Mouse (Mus musculus): Measurements from ENCODE around the gene Knstrn. TPM values are rescaled to one million over a fixed set of nuclear protein-coding genes. Genes with fewer than 3 reads are reported as not detected.

Knstrn gene
- polyA plus RNA-seq, 1 experiment from 2014 or later: 84.2 TPM

DNA sequence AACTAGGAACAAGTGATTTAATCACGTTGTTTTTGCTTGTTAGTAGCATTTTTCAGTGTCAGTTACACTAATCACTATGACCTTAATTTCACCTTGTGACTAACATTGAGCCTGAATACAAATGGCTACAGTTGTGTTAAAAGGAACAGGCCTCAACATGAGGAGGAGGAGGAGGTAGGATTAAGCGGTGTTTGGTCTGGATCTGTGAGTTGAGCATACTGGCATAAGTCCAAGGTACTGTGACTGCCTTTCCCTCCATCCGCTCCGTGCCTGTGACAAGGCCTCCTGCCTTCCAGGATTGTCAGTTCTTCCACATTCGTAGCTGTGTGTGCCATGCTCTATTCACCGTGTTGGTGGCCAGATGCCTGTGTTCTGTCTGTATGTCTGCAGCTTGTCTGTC lies 21.3 kb downstream of the Knstrn start:
- H3K36me3 ChIP-seq (ENCODE audit: control insufficient read depth, insufficient read depth, low read length): peaks cover 42% of the 10 kb centered on the region
- H3K27ac ChIP-seq (ENCODE audit: low read depth, low read length): no peak overlapping the region; the same call in 1 of the 2 replicates
- no peaks in the 10 kb centered on the region for H3K9me3 ChIP-seq (replicated peaks; ENCODE audit: control insufficient read depth, low read length)
- ATAC-seq: no peak
- no peaks in the 10 kb centered on the region for H3K27me3 ChIP-seq (replicated peaks; ENCODE audit: control insufficient read depth, insufficient read depth, low read length)
- H3K4me2 ChIP-seq (ENCODE audit: low read length): no peak overlapping the region
- no peaks in the 10 kb centered on the region for H3K4me1 ChIP-seq (ENCODE audit: control insufficient read depth, insufficient read depth, low read length)
- H3K9ac ChIP-seq (ENCODE audit: low read length): no peak overlapping the region
- no peak overlapping the region for H3K4me3 ChIP-seq (ENCODE audit: low read depth, low read length)
- WGBS: 66% methylated on average over 6 of the region's 6 CpGs
- DNase-seq (ENCODE audit: low spot score): peak; percentile 22

DNA sequence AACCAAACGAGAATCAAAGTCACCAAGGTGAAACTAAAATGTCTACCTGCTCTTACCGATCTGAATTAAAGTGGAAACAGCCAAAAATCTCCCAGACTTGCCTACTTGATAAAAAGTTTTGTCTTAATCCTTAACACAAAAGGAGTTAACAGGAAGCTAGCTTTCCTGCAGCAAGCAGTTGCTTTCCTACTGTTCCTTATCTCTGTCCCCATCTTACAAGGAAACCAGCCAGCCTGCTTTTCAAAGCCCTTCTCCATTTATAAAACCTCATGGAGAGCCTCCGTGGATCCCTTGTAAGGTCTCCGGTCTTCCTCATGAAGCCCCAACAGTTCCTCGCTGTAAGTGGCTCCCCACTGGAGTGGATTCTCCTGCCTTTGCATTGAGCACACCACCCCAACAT lies 24.5 kb downstream of the Knstrn start:
- no peak overlapping the region for H3K9ac ChIP-seq (ENCODE audit: low read length)
- WGBS: 41% methylated on average over 5 of the region's 5 CpGs
- H3K9me3 ChIP-seq (replicated peaks; ENCODE audit: control insufficient read depth, low read length): no peaks in the 10 kb centered on the region
- peaks cover 19% of the 10 kb centered on the region for H3K36me3 ChIP-seq (ENCODE audit: control insufficient read depth, insufficient read depth, low read length)
- no peaks in the 10 kb centered on the region for H3K4me1 ChIP-seq (ENCODE audit: control insufficient read depth, insufficient read depth, low read length)
- H3K27ac ChIP-seq (ENCODE audit: low read depth, low read length): no peak overlapping the region
- H3K4me3 ChIP-seq (ENCODE audit: low read depth, low read length): no peak overlapping the region
- no peak for ATAC-seq
- no peaks in the 10 kb centered on the region for H3K27me3 ChIP-seq (replicated peaks; ENCODE audit: control insufficient read depth, insufficient read depth, low read length)
- no peak overlapping the region for H3K4me2 ChIP-seq (ENCODE audit: low read length)
- no peak for DNase-seq (ENCODE audit: low spot score)

DNA sequence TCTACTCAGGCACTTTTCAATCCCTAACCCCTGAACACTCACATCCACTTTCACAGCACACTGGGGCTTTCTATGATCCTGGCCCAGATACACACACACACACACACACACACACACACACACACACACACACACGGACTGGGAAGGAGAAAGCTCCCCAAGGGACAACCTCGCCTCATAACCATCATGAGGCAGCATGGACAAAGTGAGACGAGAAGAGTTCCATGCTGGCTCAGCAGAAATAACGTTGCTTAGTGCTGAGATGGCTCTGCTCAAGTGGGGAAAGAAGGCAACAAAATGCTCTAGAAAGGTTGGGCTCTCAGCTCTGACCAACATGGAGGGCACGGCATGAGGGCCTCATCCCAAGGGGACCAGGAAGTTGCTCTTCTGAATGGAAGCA lies 27.4 kb downstream of the Knstrn start:
- H3K4me1 ChIP-seq (ENCODE audit: control insufficient read depth, insufficient read depth, low read length): no peaks in the 10 kb centered on the region
- ATAC-seq (no peak), DNase-seq (ENCODE audit: low spot score) (no peak)
- H3K9me3 ChIP-seq (replicated peaks; ENCODE audit: control insufficient read depth, low read length): no peaks in the 10 kb centered on the region
- H3K27me3 ChIP-seq (replicated peaks; ENCODE audit: control insufficient read depth, insufficient read depth, low read length): no peaks in the 10 kb centered on the region
- 78% methylated on average over 5 of the region's 5 CpGs for WGBS
- no peak overlapping the region for H3K4me3 ChIP-seq (ENCODE audit: low read depth, low read length)
- H3K27ac ChIP-seq (ENCODE audit: low read depth, low read length): no peak overlapping the region
- no peak overlapping the region for H3K9ac ChIP-seq (ENCODE audit: low read length)
- H3K4me2 ChIP-seq (ENCODE audit: low read length): no peak overlapping the region
- H3K36me3 ChIP-seq (ENCODE audit: control insufficient read depth, insufficient read depth, low read length): no peaks in the 10 kb centered on the region

DNA sequence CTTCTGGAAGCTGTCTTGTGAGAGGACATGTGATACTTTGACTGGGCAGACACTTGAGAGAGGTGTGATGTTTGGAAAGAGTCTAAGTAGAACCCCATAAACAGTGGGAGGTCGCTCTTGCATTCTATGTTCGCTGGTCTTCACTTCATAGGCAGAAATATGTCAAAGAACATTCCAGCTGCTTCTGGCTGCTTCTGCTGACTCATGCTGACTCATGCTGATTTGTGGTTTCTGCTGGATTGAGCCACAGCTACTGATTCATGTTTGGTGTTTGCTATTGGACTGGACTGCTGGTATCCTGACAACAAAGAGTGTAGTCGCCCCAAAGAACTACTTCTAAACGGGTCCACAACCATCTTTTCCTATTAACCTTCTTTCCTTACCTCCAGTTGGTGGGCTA lies 28.0 kb downstream of the Knstrn start:
- Histone ChIP-seq H3K4me2 (ENCODE audit: low read length) (no peak overlapping the region), H3K4me3 (ENCODE audit: low read depth, low read length) (no peak overlapping the region), H3K4me1 (ENCODE audit: control insufficient read depth, insufficient read depth, low read length) (no peaks in the 10 kb centered on the region), H3K27ac (ENCODE audit: low read depth, low read length) (no peak overlapping the region), H3K36me3 (ENCODE audit: control insufficient read depth, insufficient read depth, low read length) (no peaks in the 10 kb centered on the region), H3K9ac (ENCODE audit: low read length) (no peak overlapping the region), H3K9me3 (replicated peaks; ENCODE audit: control insufficient read depth, low read length) (no peaks in the 10 kb centered on the region), H3K27me3 (replicated peaks; ENCODE audit: control insufficient read depth, insufficient read depth, low read length) (no peaks in the 10 kb centered on the region)
- no peak for DNase-seq (ENCODE audit: low spot score)
- ATAC-seq: no peak
- 88% methylated on average over 4 of the region's 4 CpGs for WGBS

DNA sequence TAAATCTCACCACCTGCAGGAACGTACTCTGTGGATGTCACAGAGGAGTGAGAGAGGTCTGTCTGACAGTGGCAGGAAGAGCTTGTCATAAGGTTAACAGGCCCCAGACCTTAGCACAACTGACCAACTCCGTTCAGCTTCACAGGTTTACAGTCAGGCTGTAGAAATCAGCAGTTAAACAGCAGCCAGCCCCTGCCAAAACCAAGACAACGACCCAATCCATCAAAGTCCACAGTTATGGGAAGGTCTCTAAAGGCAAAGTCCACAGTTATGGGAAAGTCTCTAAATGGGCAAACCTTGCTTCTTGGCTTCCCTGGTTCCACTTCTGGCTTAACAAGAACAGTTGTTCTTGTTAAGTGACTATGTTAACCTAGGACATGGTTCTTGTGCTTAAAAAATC lies 30.6 kb downstream of the Knstrn start:
- H3K27ac ChIP-seq (ENCODE audit: low read depth, low read length): no peak overlapping the region
- no peak for DNase-seq (ENCODE audit: low spot score)
- no peaks in the 10 kb centered on the region for H3K36me3 ChIP-seq (ENCODE audit: control insufficient read depth, insufficient read depth, low read length)
- no peaks in the 10 kb centered on the region for H3K27me3 ChIP-seq (replicated peaks; ENCODE audit: control insufficient read depth, insufficient read depth, low read length)
- H3K4me1 ChIP-seq (ENCODE audit: control insufficient read depth, insufficient read depth, low read length): no peaks in the 10 kb centered on the region
- H3K9me3 ChIP-seq (replicated peaks; ENCODE audit: control insufficient read depth, low read length): no peaks in the 10 kb centered on the region
- WGBS: 86% methylated on average over 3 of the region's 3 CpGs
- H3K9ac ChIP-seq (ENCODE audit: low read length): no peak overlapping the region
- no peak overlapping the region for H3K4me2 ChIP-seq (ENCODE audit: low read length)
- ATAC-seq: no peak
- H3K4me3 ChIP-seq (ENCODE audit: low read depth, low read length): no peak overlapping the region

DNA sequence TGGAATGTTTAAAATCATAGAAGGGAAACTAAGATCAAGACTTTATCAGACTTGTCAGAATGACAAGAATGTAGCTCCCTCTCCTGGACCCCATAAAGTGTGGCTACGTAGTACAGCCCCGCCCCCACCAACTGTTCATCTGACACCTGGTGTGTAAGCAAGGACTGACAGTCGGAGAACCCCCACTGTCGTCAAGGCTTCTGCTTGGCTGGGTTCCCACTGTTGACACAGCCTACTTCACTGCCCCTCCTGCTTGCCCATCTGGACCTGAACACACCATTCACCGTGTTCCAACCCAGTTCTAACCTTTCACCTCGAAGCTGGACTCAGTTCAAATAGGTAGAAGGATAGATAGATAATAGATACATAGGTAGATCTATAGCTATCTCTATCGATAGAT lies 32.4 kb downstream of the Knstrn start:
- Histone ChIP-seq H3K27me3 (replicated peaks; ENCODE audit: control insufficient read depth, insufficient read depth, low read length) (no peaks in the 10 kb centered on the region), H3K9me3 (replicated peaks; ENCODE audit: control insufficient read depth, low read length) (no peaks in the 10 kb centered on the region), H3K4me1 (ENCODE audit: control insufficient read depth, insufficient read depth, low read length) (no peaks in the 10 kb centered on the region), H3K36me3 (ENCODE audit: control insufficient read depth, insufficient read depth, low read length) (no peaks in the 10 kb centered on the region), H3K27ac (ENCODE audit: low read depth, low read length) (no peak overlapping the region), H3K4me3 (ENCODE audit: low read depth, low read length) (no peak overlapping the region), H3K9ac (ENCODE audit: low read length) (no peak overlapping the region), H3K4me2 (ENCODE audit: low read length) (no peak overlapping the region)
- ATAC-seq (peak; percentile 89), DNase-seq (ENCODE audit: low spot score) (peak; percentile 78)
- WGBS: 52% methylated on average over 7 of the region's 7 CpGs

DNA sequence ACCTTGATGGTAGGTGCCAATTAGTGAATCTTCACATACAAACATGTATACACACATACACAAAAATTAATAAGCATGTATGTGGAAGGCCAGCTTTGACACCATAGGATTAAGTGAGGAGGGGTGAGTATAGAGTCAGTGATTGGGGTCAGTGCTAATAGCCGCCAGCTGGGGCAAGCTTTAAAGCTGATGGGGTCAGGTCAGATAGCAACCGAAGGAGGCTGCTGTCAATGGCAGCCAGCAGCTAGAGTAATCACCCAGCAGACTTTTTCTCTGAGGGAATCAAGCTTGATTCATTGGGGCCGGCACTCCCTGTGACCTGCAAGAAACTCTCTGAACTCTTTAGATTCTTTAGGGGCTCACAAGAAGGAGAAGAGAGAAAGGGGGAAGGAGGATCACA lies 38.0 kb downstream of the Knstrn start:
- no peaks in the 10 kb centered on the region for H3K4me1 ChIP-seq (ENCODE audit: control insufficient read depth, insufficient read depth, low read length)
- H3K9ac ChIP-seq (ENCODE audit: low read length): no peak overlapping the region
- H3K9me3 ChIP-seq (replicated peaks; ENCODE audit: control insufficient read depth, low read length): no peaks in the 10 kb centered on the region
- no peak overlapping the region for H3K27ac ChIP-seq (ENCODE audit: low read depth, low read length)
- ATAC-seq: no peak
- H3K36me3 ChIP-seq (ENCODE audit: control insufficient read depth, insufficient read depth, low read length): no peaks in the 10 kb centered on the region
- no peak for DNase-seq (ENCODE audit: low spot score)
- H3K4me3 ChIP-seq (ENCODE audit: low read depth, low read length): no peak overlapping the region
- no peaks in the 10 kb centered on the region for H3K27me3 ChIP-seq (replicated peaks; ENCODE audit: control insufficient read depth, insufficient read depth, low read length)
- WGBS: 42% methylated on average over 3 of the region's 3 CpGs
- no peak overlapping the region for H3K4me2 ChIP-seq (ENCODE audit: low read length)

DNA sequence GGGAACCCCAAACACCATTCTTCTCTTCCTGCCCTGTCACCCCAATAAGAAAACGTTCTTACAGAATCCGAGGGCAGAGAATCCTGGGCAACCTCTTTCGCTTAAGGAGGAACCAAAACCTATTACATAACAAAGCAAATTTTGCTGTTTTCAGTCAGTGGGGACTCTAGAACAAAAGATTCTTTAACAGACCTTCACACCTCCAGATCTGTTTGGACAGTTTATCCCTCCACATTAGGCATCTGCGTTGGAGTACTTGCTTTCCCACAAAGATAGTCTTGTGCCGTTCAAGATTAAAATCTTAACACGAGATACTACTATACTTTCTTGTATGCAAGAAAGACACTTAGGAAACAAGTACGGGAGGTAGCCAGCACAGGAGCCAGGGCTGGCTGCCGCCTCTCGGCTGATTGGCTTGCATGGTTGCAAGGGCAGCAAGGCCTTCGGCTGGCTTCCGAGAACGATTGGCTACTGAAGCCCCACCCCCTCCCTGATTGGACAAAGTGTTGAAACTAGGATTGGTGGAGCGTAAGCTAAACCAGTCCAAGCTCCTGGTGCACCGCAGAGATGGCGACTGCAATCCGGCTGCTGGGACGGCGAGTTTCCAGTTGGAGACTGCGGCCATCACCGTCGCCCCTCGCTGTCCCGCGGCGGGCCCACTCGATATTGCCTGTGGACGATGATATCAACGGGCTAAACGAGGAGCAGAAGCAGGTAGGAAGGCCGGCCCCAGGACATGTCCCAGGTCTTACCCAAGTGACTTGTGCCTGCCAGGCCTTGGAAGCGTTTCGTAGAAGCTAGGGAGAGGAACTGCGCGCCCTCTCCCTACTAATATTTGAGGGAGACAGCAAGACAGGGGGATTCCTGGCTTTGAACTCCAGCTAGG lies 47.9 kb downstream of the Knstrn start, which contains the start of gene Ivd:
Gene Ivd, plus strand, starts transcription at position 501 of the 886 bp plus-strand sequence.
- Histone ChIP-seq H3K4me3 (ENCODE audit: low read depth, low read length) (peak within 1 kb of the TSS; percentile 65), H3K4me2 (ENCODE audit: low read length) (peak within 1 kb of the TSS; percentile 76), H3K9me3 (replicated peaks; ENCODE audit: control insufficient read depth, low read length) (no peaks in the 10 kb centered on the region), H3K36me3 (ENCODE audit: control insufficient read depth, insufficient read depth, low read length) (no peaks in the 10 kb centered on the region), H3K27me3 (replicated peaks; ENCODE audit: control insufficient read depth, insufficient read depth, low read length) (no peaks in the 10 kb centered on the region), H3K27ac (ENCODE audit: low read depth, low read length) (peak within 1 kb of the TSS; percentile 44; the same call in 1 of the 2 replicates), H3K9ac (ENCODE audit: low read length) (peak within 1 kb of the TSS; percentile 76), H3K4me1 (ENCODE audit: control insufficient read depth, insufficient read depth, low read length) (peaks cover 4% of the 10 kb centered on the region)
- DNase-seq (ENCODE audit: low spot score) (peak; percentile 98), ATAC-seq (peak; percentile 100)
- under 1% methylated on average over 34 of the region's 34 CpGs for WGBS

DNA sequence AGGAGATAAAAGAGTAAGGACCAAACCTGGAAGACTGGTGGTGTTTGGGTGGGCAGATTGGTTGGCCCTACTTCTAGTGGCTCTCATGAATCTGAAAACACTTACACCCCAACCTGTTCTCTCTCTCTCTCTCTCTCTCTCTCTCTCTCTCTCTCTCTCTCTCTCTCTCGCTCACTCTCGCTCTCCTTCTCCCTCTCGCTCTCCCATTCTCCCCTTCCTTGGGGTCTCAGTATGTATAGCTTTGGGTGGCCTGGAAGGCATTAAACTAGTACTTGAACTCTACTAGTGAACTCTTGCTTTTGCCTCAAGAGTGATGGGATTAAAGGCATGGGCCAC lies 48.5 kb downstream of the Knstrn start:
- Histone ChIP-seq H3K27ac (ENCODE audit: low read depth, low read length) (peak overlapping the region; percentile 44; the same call in 1 of the 2 replicates), H3K9me3 (replicated peaks; ENCODE audit: control insufficient read depth, low read length) (no peaks in the 10 kb centered on the region), H3K4me1 (ENCODE audit: control insufficient read depth, insufficient read depth, low read length) (peaks cover 4% of the 10 kb centered on the region), H3K4me2 (ENCODE audit: low read length) (peak overlapping the region; percentile 76), H3K9ac (ENCODE audit: low read length) (peak overlapping the region; percentile 76), H3K36me3 (ENCODE audit: control insufficient read depth, insufficient read depth, low read length) (no peaks in the 10 kb centered on the region), H3K4me3 (ENCODE audit: low read depth, low read length) (peak overlapping the region; percentile 65), H3K27me3 (replicated peaks; ENCODE audit: control insufficient read depth, insufficient read depth, low read length) (no peaks in the 10 kb centered on the region)
- DNase-seq (ENCODE audit: low spot score) (no peak), ATAC-seq (no peak)
- 13% methylated on average over 2 of the region's 3 CpGs for WGBS

All from forebrain, embryonic 14.5 days (tissue).